Mouse (Mus musculus) CH12.LX (cell line): Measurements from ENCODE around the gene Trappc10. TPM values are rescaled to one million over a fixed set of nuclear protein-coding genes. Genes with fewer than 3 reads are reported as not detected.

Source experiments
- DNase-seq: peaks from one replicate; pipeline ENCODE4 v3.0.0-alpha.2; 2013; ENCODE audit errors: extremely low read depth
- H3K27ac ChIP-seq: 2 replicates; pipeline ENCODE4 v1.5.1; 2012; ENCODE audit warnings: low read depth, mild to moderate bottlenecking, control low read depth, moderate library complexity; ENCODE audit not compliant: insufficient read depth
- H3K27me3 ChIP-seq: replicated peaks from 2 replicates; pipeline ENCODE3; 2012; ENCODE audit warnings: inconsistent platforms
- H3K36me3 ChIP-seq, 2 experiments: replicated peaks in 1 of 2; 2 replicates each; pipeline versions ENCODE3 to v1.6.1; 2012; ENCODE audit warnings: inconsistent platforms in 1 of 2, low read length in 1 of 2, mild to moderate bottlenecking in 1 of 2, mixed read lengths in 1 of 2, moderate library complexity in 1 of 2; ENCODE audit not compliant: control insufficient read depth in 1 of 2, insufficient read depth in 1 of 2
- H3K4me1 ChIP-seq, 2 experiments: 2 replicates each; pipeline ENCODE4 v1.6.1; 2012; ENCODE audit warnings: inconsistent platforms in 1 of 2, moderate library complexity in 1 of 2; ENCODE audit not compliant: insufficient read depth in 2 of 2, control insufficient read depth in 1 of 2
- H3K4me2 ChIP-seq: 2 replicates; pipeline ENCODE4 v1.6.1; 2012; ENCODE audit warnings: low read depth, mild to moderate bottlenecking, control low read depth; ENCODE audit not compliant: poor library complexity, insufficient read depth, severe bottlenecking
- H3K4me3 ChIP-seq, 3 experiments: fragments of 150-350 bp in 1 of 3; sonication (generic) in 1 of 3; replicated peaks in 1 of 3; 2 replicates each; pipeline versions ENCODE3 to v1.5.1; 2011 to 2012; ENCODE audit warnings: low read depth in 2 of 3, low read length in 2 of 3, mild to moderate bottlenecking in 2 of 3, moderate library complexity in 2 of 3, control low read depth in 1 of 3, improper control_type of control experiment in 1 of 3, inconsistent platforms in 1 of 3, mixed read lengths in 1 of 3; ENCODE audit not compliant: poor library complexity in 1 of 3
- H3K79me2 ChIP-seq: replicated peaks from 2 replicates; pipeline ENCODE4 v1.6.1; 2012; ENCODE audit warnings: mild to moderate bottlenecking, moderate library complexity; ENCODE audit not compliant: control insufficient read depth, poor library complexity, insufficient read depth, severe bottlenecking; ENCODE audit errors: extremely low read depth
- H3K9ac ChIP-seq: 2 replicates; pipeline ENCODE4 v1.6.1; 2012; ENCODE audit warnings: low read depth, mild to moderate bottlenecking, control low read depth, moderate library complexity; ENCODE audit not compliant: insufficient read depth
- H3K9me3 ChIP-seq: replicated peaks from 2 replicates; pipeline ENCODE3; 2012; ENCODE audit warnings: low read length, inconsistent platforms, mixed read lengths
- CHD2 ChIP-seq: IDR thresholded peaks from 2 replicates; pipeline ENCODE4 v1.6.1; 2011; ENCODE audit warnings: low read length, improper control_type of control experiment
- CTCF ChIP-seq, 2 experiments: IDR thresholded peaks in 1 of 2; conservative IDR thresholded peaks in 1 of 2; 2 replicates each; pipeline ENCODE4 v1.5.1; 2011 to 2012; ENCODE audit warnings: low read depth in 2 of 2, low read length in 2 of 2, improper control_type of control experiment in 1 of 2, inconsistent platforms in 1 of 2, mild to moderate bottlenecking in 1 of 2, moderate library complexity in 1 of 2
- E2F4 ChIP-seq: IDR thresholded peaks from 2 replicates; pipeline ENCODE4 v1.6.1; 2011; ENCODE audit warnings: low read depth, low read length, improper control_type of control experiment; ENCODE audit not compliant: insufficient replicate concordance
- ELF1 ChIP-seq: IDR thresholded peaks from 2 replicates; pipeline ENCODE4 v1.6.1; 2014; ENCODE audit warnings: low read depth, mild to moderate bottlenecking, inconsistent platforms, low read length, improper control_type of control experiment
- EP300 ChIP-seq: IDR thresholded peaks from 2 replicates; pipeline ENCODE4 v1.6.1; 2011; ENCODE audit warnings: low read length, improper control_type of control experiment
- GABPA ChIP-seq: IDR thresholded peaks from 2 replicates; pipeline ENCODE4 v1.6.1; 2012; ENCODE audit warnings: low read depth, low read length, improper control_type of control experiment, inconsistent platforms; ENCODE audit not compliant: insufficient replicate concordance
- HCFC1 ChIP-seq: IDR thresholded peaks from 2 replicates; pipeline ENCODE4 v1.6.1; 2012; ENCODE audit warnings: low read depth, mild to moderate bottlenecking, inconsistent platforms, low read length, improper control_type of control experiment
- IRF4 ChIP-seq: IDR thresholded peaks from 2 replicates; pipeline ENCODE4 v1.6.1; 2014; ENCODE audit warnings: low read depth, mild to moderate bottlenecking, inconsistent platforms, low read length, improper control_type of control experiment
- JUN ChIP-seq: IDR thresholded peaks from 2 replicates; pipeline ENCODE4 v1.6.1; 2011; ENCODE audit warnings: low read depth, mild to moderate bottlenecking, low read length, improper control_type of control experiment, moderate library complexity; ENCODE audit not compliant: insufficient read depth
- JUND ChIP-seq: conservative IDR thresholded peaks from 2 replicates; pipeline ENCODE4 v1.6.1; 2011; ENCODE audit warnings: low read depth, low read length, improper control_type of control experiment
- KAT2A ChIP-seq: IDR thresholded peaks from 2 replicates; pipeline ENCODE4 v1.6.1; 2012; ENCODE audit warnings: low read length, improper control_type of control experiment, inconsistent platforms; ENCODE audit not compliant: insufficient replicate concordance
- MAFK ChIP-seq: IDR thresholded peaks from 2 replicates; pipeline ENCODE4 v1.6.1; 2011; ENCODE audit warnings: low read length, improper control_type of control experiment; ENCODE audit not compliant: insufficient replicate concordance
- MXI1 ChIP-seq: IDR thresholded peaks from 2 replicates; pipeline ENCODE4 v1.6.1; 2011; ENCODE audit warnings: mild to moderate bottlenecking, low read depth, low read length, improper control_type of control experiment
- NELFE ChIP-seq: IDR thresholded peaks from 2 replicates; pipeline ENCODE4 v1.6.1; 2011; ENCODE audit warnings: low read depth, low read length, improper control_type of control experiment
- RAD21 ChIP-seq: IDR thresholded peaks from 2 replicates; pipeline ENCODE4 v1.6.1; 2011; ENCODE audit warnings: low read depth, mild to moderate bottlenecking, low read length, improper control_type of control experiment, moderate library complexity
- RCOR1 ChIP-seq: conservative IDR thresholded peaks from 2 replicates; pipeline ENCODE4 v1.6.1; 2012; ENCODE audit warnings: low read depth, mild to moderate bottlenecking, inconsistent platforms, low read length, improper control_type of control experiment
- SMC3 ChIP-seq: IDR thresholded peaks from 2 replicates; pipeline ENCODE4 v1.6.1; 2011; ENCODE audit warnings: low read depth, low read length, improper control_type of control experiment
- TCF12 ChIP-seq: IDR thresholded peaks from 2 replicates; pipeline ENCODE4 v1.6.1; 2014; ENCODE audit warnings: low read depth, mild to moderate bottlenecking, inconsistent platforms, low read length, improper control_type of control experiment
- USF2 ChIP-seq: conservative IDR thresholded peaks from 2 replicates; pipeline ENCODE4 v1.6.1; 2011; ENCODE audit warnings: low read depth, low read length, improper control_type of control experiment
- ZMIZ1 ChIP-seq: IDR thresholded peaks from 2 replicates; pipeline ENCODE4 v1.6.1; 2012; ENCODE audit warnings: low read depth, mild to moderate bottlenecking, inconsistent platforms, low read length, improper control_type of control experiment
- dilution Hi-C: fragments of 300-500 bp; cut with MboI; formaldehyde crosslinking; loops from 2 replicates; pipeline ENCODE4 v1.14.3; 2020; ENCODE audit warnings: low sequenced_read_pairs; ENCODE audit not compliant: extremely low pct_unique_long_range_greater_than_20kb, extremely low pct_ligation_motif_present
- in situ Hi-C: fragments of 300-500 bp; cut with MboI; formaldehyde crosslinking; loops from 3 replicates; pipeline ENCODE4 v1.14.3; 2019; ENCODE audit warnings: low sequenced_read_pairs, low pct_ligation_motif_present, low pct_unique_long_range_greater_than_20kb, mixed read lengths
- polyA plus RNA-seq: library from polyadenylated mRNA; unstranded; fragments of >175 nt; gene quantifications from 2 replicates; pipeline ENCODE4 v1.2.1, GENCODE M21; 2012; ENCODE audit warnings: low read depth; ENCODE audit not compliant: insufficient read length
- total RNA-seq, 2 experiments: library from RNA; depleted of rRNA; stranded (reverse); fragments of 300-350 nt in 1 of 2; fragments of >200 nt in 1 of 2; gene quantifications; 2 replicates each; pipeline ENCODE4 v1.2.3; 2012 to 2014

The Trappc10 gene
- total and polyA plus RNA-seq, 3 experiments = 22.1 to 26.7 (median 26.5) TPM

DNA sequence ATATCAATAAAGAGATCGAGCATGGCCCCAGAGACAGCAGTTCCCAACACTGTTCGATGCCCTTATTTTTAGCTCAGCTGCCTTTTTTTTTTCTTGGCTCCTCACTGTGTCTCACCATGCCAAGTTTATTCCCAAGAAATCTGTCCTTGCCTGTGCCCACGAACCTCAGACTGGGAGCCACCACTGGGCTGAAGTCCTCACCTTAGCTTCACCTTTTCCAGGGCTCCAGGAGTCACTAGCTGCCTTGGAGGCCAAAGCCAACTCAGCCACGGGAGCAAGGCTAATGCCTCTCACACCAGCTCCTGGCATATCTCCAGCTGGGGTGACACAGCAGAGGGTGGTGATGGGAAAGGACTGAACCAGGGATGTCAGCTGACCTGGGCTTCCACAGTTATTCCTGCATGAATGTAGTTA, 11.2 kb upstream of the Trappc10 start:
- in situ Hi-C loops = no loop called here
- Histone ChIP-seq H3K4me2 (no peak overlapping the region), H3K9ac (no peak overlapping the region), H3K9me3 (peaks cover 3% of the 10 kb centered on the region), H3K27me3 (peaks cover 2% of the 10 kb centered on the region), H3K4me1 (peaks cover 24 to 34% of the 10 kb centered on the region in 2 experiments), H3K27ac (no peak overlapping the region), H3K36me3 (no peaks in the 10 kb centered on the region), H3K79me2 (no peaks in the 10 kb centered on the region), H3K4me3 (no peak overlapping the region)
- DNase-seq = no peak
- TF ChIP-seq TCF12 (no peak), EP300 (no peak), CHD2 (no peak), HCFC1 (no peak), JUN (no peak), GABPA (no peak), MXI1 (no peak), KAT2A (no peak), ZMIZ1 (no peak), SMC3 (no peak), E2F4 (no peak), NELFE (no peak), ELF1 (no peak), CTCF (conservative IDR thresholded peaks at IDR 0.05 in 1 of 2, IDR thresholded peaks at IDR 0.05 in 1 of 2; ENCODE audit: low read depth in 2 of 2, low read length in 2 of 2) (no peak)
- dilution Hi-C loops = no loop called here

DNA sequence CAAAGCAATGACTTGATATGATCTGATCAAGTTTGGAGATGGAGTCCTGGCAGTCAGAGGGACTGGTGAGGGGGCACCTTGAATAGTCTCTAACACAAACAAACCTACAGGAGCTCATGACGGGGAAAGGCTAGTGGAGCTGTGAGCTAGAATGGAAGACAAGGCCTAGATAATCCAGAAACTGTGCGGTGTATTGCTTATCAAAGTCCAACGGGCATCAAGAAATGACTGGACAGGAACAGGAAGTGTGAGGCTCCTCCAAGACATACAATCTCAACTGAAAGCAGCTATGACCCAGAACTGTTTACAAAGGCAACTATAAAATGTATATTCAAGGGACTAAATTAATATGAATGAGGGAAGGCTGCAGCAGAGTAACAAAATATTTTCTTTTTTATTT, 2.8 kb upstream of the Trappc10 start:
- Histone ChIP-seq H3K9me3 (peaks cover 6% of the 10 kb centered on the region), H3K4me1 (peaks cover 7 to 23% of the 10 kb centered on the region in 2 experiments), H3K27ac (no peak overlapping the region), H3K4me2 (no peak overlapping the region), H3K27me3 (no peaks in the 10 kb centered on the region), H3K4me3 (no peak overlapping the region), H3K79me2 (peaks cover 11% of the 10 kb centered on the region), H3K36me3 (peaks cover 0 to 8% of the 10 kb centered on the region in 2 experiments), H3K9ac (no peak overlapping the region)
- TF ChIP-seq USF2 = no peak
- TF ChIP-seq SMC3 = no peak
- TF ChIP-seq EP300 = no peak
- no peak for TF ChIP-seq RAD21
- TF ChIP-seq ZMIZ1 = no peak
- no peak for TF ChIP-seq IRF4
- no peak for TF ChIP-seq RCOR1
- TF ChIP-seq MAFK = no peak
- TF ChIP-seq JUND = no peak
- TF ChIP-seq GABPA = no peak
- no peak for DNase-seq
- dilution Hi-C loops = no loop called here
- in situ Hi-C loops = no loop called here
